Mouse (Mus musculus) hindbrain, embryonic 15.5 days (tissue): ENCODE data around the gene Stambp. TPM values are rescaled to one million over a fixed set of nuclear protein-coding genes. Genes with fewer than 3 reads are reported as not detected.

Source experiments
- ATAC-seq: fragments of 200-750 bp; cut with Nextera tagmentation; 2 replicates; pipeline ENCODE4 v1.8.0; 2017; ENCODE audit warnings: low read depth, moderate number of reproducible peaks, moderate TSS enrichment; ENCODE audit not compliant: low FRiP score
- H3K27ac ChIP-seq: fragments of 300-500 bp; sonication (generic); replicated peaks from 2 replicates; pipeline ENCODE4 v1.5.1; 2015; ENCODE audit warnings: mild to moderate bottlenecking, inconsistent platforms
- H3K27me3 ChIP-seq: fragments of 300-500 bp; sonication (generic); 2 replicates; pipeline ENCODE4 v1.6.1; 2015; ENCODE audit warnings: control low read depth, inconsistent platforms
- H3K36me3 ChIP-seq: fragments of 300-500 bp; sonication (generic); 2 replicates; pipeline ENCODE4 v1.6.1; 2015; ENCODE audit warnings: control low read depth, inconsistent platforms
- H3K4me1 ChIP-seq: fragments of 300-500 bp; sonication (generic); replicated peaks from 2 replicates; pipeline ENCODE4 v1.6.1; 2015; ENCODE audit warnings: control low read depth, inconsistent platforms
- H3K4me2 ChIP-seq: fragments of 300-500 bp; sonication (generic); 2 replicates; pipeline ENCODE4 v1.6.1; 2015; ENCODE audit warnings: moderate library complexity, mild to moderate bottlenecking, inconsistent platforms
- H3K4me3 ChIP-seq: fragments of 300-500 bp; sonication (generic); 2 replicates; pipeline ENCODE4 v1.5.1; 2015; ENCODE audit warnings: mild to moderate bottlenecking, inconsistent platforms
- H3K9ac ChIP-seq: fragments of 300-500 bp; sonication (generic); 2 replicates; pipeline ENCODE4 v1.6.1; 2015; ENCODE audit warnings: inconsistent platforms
- H3K9me3 ChIP-seq: fragments of 300-500 bp; sonication (generic); 2 replicates; pipeline ENCODE4 v1.6.1; 2016; ENCODE audit warnings: control low read depth, inconsistent platforms
- WGBS: fragments of 180-500 bp; shearing (Covaris S2); methylation state at CpG from one replicate; pipeline ENCODE4 v1.1.7; 2015; 5-methylcytosine and 5-hydroxymethylcytosine counted together
- polyA plus RNA-seq: library from polyadenylated mRNA; unstranded; fragments of >200 nt; fragmentation: Nextera tagmentation; extraction: Ambion mirVana; gene quantifications from 2 replicates; pipeline ENCODE4 v1.2.1, GENCODE M21; 2015

Stambp gene
- polyA plus RNA-seq, 1 experiment from 2014 or later = 62.9 TPM

DNA sequence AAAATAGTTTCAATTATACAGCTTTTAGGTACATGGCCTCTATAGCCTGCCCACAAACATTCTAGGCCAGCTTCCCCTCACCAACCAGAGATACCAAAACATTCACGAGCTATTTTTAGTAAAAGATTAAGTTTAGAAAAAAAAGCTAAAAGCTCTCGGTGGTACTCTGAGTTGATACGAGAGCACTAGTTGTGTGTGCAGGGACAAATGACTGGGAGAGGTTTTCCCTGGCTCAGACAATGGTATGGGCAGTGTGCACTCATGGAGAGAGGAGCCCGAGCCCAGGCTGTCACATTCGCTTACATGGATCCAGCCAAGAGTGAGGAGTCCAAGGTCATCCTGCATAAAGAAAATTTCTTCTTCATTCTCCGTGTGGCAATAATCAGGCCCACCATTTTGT, 16.6 kb downstream of the Stambp start:
- Histone ChIP-seq H3K9ac (no peak overlapping the region), H3K27me3 (no peaks in the 10 kb centered on the region), H3K4me1 (no peaks in the 10 kb centered on the region), H3K36me3 (peaks cover 70% of the 10 kb centered on the region), H3K9me3 (no peaks in the 10 kb centered on the region), H3K4me3 (no peak overlapping the region), H3K4me2 (no peak overlapping the region), H3K27ac (no peak overlapping the region)
- ATAC-seq = no peak
- 84% methylated on average over 6 of the region's 6 CpGs for WGBS

DNA sequence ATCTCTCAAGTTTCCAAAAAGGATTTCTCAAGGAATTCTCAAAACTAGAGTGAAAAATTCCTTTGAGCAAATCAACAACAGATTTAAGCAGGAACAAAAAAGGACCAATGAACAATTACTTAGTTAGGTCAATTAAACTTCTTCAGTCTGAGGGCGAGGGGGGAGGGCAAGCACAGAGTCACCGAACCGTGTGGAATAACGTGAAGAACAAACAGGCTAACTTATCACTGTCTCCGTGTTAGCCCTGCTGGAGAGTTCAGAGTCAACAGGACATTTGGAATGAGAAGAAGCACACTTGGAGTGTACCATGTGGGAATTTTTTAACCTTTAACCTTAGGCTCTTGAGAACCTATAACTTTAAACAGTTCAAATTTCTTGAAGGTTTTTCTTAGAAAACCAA, 24.2 kb downstream of the Stambp start:
- H3K9me3 ChIP-seq = no peaks in the 10 kb centered on the region
- H3K4me2 ChIP-seq = no peak overlapping the region
- no peak overlapping the region for H3K9ac ChIP-seq
- no peak for ATAC-seq
- no peak overlapping the region for H3K27ac ChIP-seq
- H3K36me3 ChIP-seq = peaks cover 39% of the 10 kb centered on the region
- no peaks in the 10 kb centered on the region for H3K4me1 ChIP-seq
- no peak overlapping the region for H3K4me3 ChIP-seq
- H3K27me3 ChIP-seq = no peaks in the 10 kb centered on the region
- WGBS = 32% methylated on average over 5 of the region's 5 CpGs

GRCm38 (mm10) chr6:83545778-83546177, 26.8 kb downstream of the Stambp start:
- H3K36me3 ChIP-seq = peaks cover 31% of the 10 kb centered on the region
- H3K4me3 ChIP-seq = no peak overlapping the region
- ATAC-seq = no peak
- no peaks in the 10 kb centered on the region for H3K9me3 ChIP-seq
- no peak overlapping the region for H3K9ac ChIP-seq
- H3K4me1 ChIP-seq = no peaks in the 10 kb centered on the region
- 85% methylated on average over 3 of the region's 3 CpGs for WGBS
- no peak overlapping the region for H3K4me2 ChIP-seq
- no peak overlapping the region for H3K27ac ChIP-seq
- no peaks in the 10 kb centered on the region for H3K27me3 ChIP-seq

DNA sequence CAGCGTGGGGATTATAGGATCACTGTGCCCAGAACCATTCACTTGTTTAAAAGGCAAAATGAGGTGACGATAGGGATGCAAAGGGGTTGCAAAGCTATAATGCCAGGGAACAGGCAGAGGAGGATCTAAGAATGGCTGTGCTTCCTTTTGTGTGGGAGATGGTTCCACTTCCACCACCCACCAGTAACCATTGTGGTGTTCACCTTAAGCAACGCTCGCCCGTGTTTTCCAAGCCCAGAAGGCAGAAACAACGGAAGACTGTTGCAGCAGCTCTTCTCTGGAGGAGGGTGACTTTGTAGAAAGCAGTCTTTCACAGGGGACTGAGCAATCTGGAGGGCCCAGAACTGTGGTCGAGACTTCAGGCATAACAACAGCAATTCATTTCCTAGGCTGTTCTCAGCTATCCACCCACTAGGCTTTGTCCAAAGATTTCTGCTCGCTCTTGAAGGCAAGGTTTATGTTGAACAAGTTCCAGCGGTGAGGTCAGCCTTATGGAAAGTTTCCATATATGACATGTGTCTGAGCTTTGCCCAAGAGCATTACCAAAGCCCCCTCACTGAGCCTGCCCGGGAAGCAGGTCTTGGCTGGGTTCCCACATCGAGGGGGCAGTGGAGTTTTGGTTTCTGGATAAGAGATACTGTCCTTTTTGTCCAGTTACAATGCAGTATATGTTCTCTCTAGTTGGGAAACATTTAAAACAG, 30.6 kb downstream of the Stambp start:
- WGBS = 78% methylated on average over 11 of the region's 11 CpGs
- Histone ChIP-seq H3K27ac (no peak overlapping the region), H3K4me1 (0 out of 2 replicates have a peak, but pooled peaks cover 5% of the 10 kb centered on the region), H3K27me3 (no peaks in the 10 kb centered on the region), H3K36me3 (peaks cover 23% of the 10 kb centered on the region), H3K4me2 (no peak overlapping the region), H3K9me3 (no peaks in the 10 kb centered on the region), H3K9ac (no peak overlapping the region), H3K4me3 (no peak overlapping the region)
- no peak for ATAC-seq

- Histone ChIP-seq H3K36me3 (peaks cover 5% of the 10 kb centered on the region), H3K9ac (no peak overlapping the region), H3K4me3 (no peak overlapping the region), H3K4me1 (0 out of 2 replicates have a peak, but pooled peaks cover 5% of the 10 kb centered on the region), H3K4me2 (no peak overlapping the region), H3K27me3 (no peaks in the 10 kb centered on the region), H3K27ac (no peak overlapping the region), H3K9me3 (no peaks in the 10 kb centered on the region)
- ATAC-seq = no peak
- 39% methylated on average over 4 of the region's 4 CpGs for WGBS
Measured at GRCm38 (mm10) chr6:83540017-83540416, 32.5 kb downstream of the Stambp start.

DNA sequence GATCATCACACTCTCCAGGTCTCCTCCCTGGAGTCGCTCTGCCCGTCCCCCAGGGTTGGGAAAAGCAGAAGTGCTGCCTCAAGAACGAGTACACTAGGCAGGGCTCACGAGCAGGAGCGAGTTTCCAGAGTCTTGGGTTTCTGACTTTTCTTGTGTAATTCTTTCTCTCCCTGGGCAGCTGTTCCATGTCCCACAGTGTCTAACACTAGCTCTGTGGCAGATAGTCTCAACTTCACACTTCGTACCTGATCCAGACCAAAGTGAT, 35.8 kb downstream of the Stambp start:
- H3K9ac ChIP-seq = no peak overlapping the region
- WGBS = 57% methylated on average over 6 of the region's 6 CpGs
- no peak overlapping the region for H3K4me3 ChIP-seq
- no peaks in the 10 kb centered on the region for H3K36me3 ChIP-seq
- ATAC-seq = no peak
- no peaks in the 10 kb centered on the region for H3K9me3 ChIP-seq
- H3K27ac ChIP-seq = no peak overlapping the region
- H3K27me3 ChIP-seq = no peaks in the 10 kb centered on the region
- no peak overlapping the region for H3K4me2 ChIP-seq
- 0 out of 2 replicates have a peak, but pooled peaks cover 5% of the 10 kb centered on the region for H3K4me1 ChIP-seq

- H3K27ac ChIP-seq = no peak within 1 kb of the TSS
- H3K4me1 ChIP-seq = 0 out of 2 replicates have a peak, but pooled peaks cover 5% of the 10 kb centered on the region
- H3K4me2 ChIP-seq = no peak within 1 kb of the TSS
- ATAC-seq = no peak
- H3K36me3 ChIP-seq = no peaks in the 10 kb centered on the region
- no peaks in the 10 kb centered on the region for H3K27me3 ChIP-seq
- no peak within 1 kb of the TSS for H3K4me3 ChIP-seq
- 69% methylated on average over 12 of the region's 12 CpGs for WGBS
- H3K9me3 ChIP-seq = no peaks in the 10 kb centered on the region
- no peak within 1 kb of the TSS for H3K9ac ChIP-seq
Measured at GRCm38 (mm10) chr6:83536028-83536794, 36.3 kb downstream of the Stambp start, which contains the start of gene Actg2. TSS of gene Actg2 (minus strand) at chr6:83536265.

- no peak overlapping the region for H3K4me2 ChIP-seq
- H3K9ac ChIP-seq = no peak overlapping the region
- WGBS = 79% methylated on average over 2 of the region's 2 CpGs
- no peaks in the 10 kb centered on the region for H3K27me3 ChIP-seq
- no peaks in the 10 kb centered on the region for H3K4me1 ChIP-seq
- H3K36me3 ChIP-seq = no peaks in the 10 kb centered on the region
- H3K27ac ChIP-seq = no peak overlapping the region
- H3K9me3 ChIP-seq = no peaks in the 10 kb centered on the region
- H3K4me3 ChIP-seq = no peak overlapping the region
- no peak for ATAC-seq
Measured at GRCm38 (mm10) chr6:83532608-83533007, 39.9 kb downstream of the Stambp start.

GRCm38 (mm10) chr6:83523194-83523593, 49.3 kb downstream of the Stambp start:
- H3K4me2 ChIP-seq = no peak overlapping the region
- H3K4me3 ChIP-seq = no peak overlapping the region
- WGBS = 67% methylated on average over 6 of the region's 6 CpGs
- H3K4me1 ChIP-seq = no peaks in the 10 kb centered on the region
- ATAC-seq = no peak
- H3K9me3 ChIP-seq = no peaks in the 10 kb centered on the region
- H3K27ac ChIP-seq = no peak overlapping the region
- no peak overlapping the region for H3K9ac ChIP-seq
- H3K36me3 ChIP-seq = no peaks in the 10 kb centered on the region
- H3K27me3 ChIP-seq = no peaks in the 10 kb centered on the region

GRCm38 (mm10) chr6:83521784-83522183, 50.7 kb downstream of the Stambp start:
- H3K27ac ChIP-seq = no peak overlapping the region
- no peaks in the 10 kb centered on the region for H3K27me3 ChIP-seq
- no peaks in the 10 kb centered on the region for H3K9me3 ChIP-seq
- H3K4me2 ChIP-seq = no peak overlapping the region
- H3K9ac ChIP-seq = no peak overlapping the region
- H3K4me1 ChIP-seq = no peaks in the 10 kb centered on the region
- WGBS = 81% methylated on average over 6 of the region's 6 CpGs
- H3K4me3 ChIP-seq = no peak overlapping the region
- ATAC-seq = no peak
- no peaks in the 10 kb centered on the region for H3K36me3 ChIP-seq

DNA sequence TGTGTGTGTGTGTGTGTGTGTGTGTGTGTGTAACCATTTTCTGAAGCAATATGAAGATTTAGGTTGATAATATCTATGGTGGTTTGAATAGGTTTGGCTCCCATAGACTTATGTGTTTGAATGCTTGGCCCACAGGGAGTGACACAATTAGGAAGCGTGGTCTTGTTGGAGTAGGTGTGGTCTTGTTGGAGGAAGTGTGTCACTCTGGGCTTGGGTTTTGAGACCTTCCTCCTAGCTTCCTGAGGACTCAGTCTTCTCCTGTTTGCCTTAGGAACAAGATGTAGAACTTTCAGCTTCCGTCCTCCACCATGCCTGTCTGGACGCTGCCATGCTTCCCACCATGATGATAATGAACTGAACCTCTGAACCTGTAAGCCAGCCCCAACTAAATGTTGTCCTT, 53.9 kb downstream of the Stambp start:
- no peaks in the 10 kb centered on the region for H3K9me3 ChIP-seq
- no peak for ATAC-seq
- no peak overlapping the region for H3K27ac ChIP-seq
- no peaks in the 10 kb centered on the region for H3K36me3 ChIP-seq
- 88% methylated on average over 3 of the region's 3 CpGs for WGBS
- H3K27me3 ChIP-seq = no peaks in the 10 kb centered on the region
- H3K4me3 ChIP-seq = no peak overlapping the region
- no peak overlapping the region for H3K4me2 ChIP-seq
- no peaks in the 10 kb centered on the region for H3K4me1 ChIP-seq
- no peak overlapping the region for H3K9ac ChIP-seq

- 73% methylated on average over 3 of the region's 3 CpGs for WGBS
- no peaks in the 10 kb centered on the region for H3K27me3 ChIP-seq
- no peak for ATAC-seq
Measured at GRCm38 (mm10) chr6:83515172-83515571, 57.4 kb downstream of the Stambp start.

More at GRCm38 (mm10) chr6:83515172-83515571, 57.4 kb downstream of the Stambp start:
- Histone ChIP-seq H3K36me3 (no peaks in the 10 kb centered on the region), H3K4me3 (no peak overlapping the region), H3K4me2 (no peak overlapping the region), H3K27ac (no peak overlapping the region), H3K9me3 (no peaks in the 10 kb centered on the region), H3K4me1 (no peaks in the 10 kb centered on the region), H3K9ac (no peak overlapping the region)
